Mouse (Mus musculus) neutrophil, adult 83 days (primary cell): ENCODE results near the gene Vmn2r63. TPM values are rescaled to one million over a fixed set of nuclear protein-coding genes. Genes with fewer than 3 reads are reported as not detected.

Experiments
- total RNA-seq, 2 experiments: library from RNA; stranded (reverse); gene quantifications; one replicate each; pipeline ENCODE4 v1.2.4; 2023

The Vmn2r63 gene
- total RNA-seq: not detected

GRCm38 (mm10) chr7:42933722-42934121 is at the start of gene Vmn2r63:
TSS of gene Vmn2r63 (minus strand) at chr7:42933822.

GRCm38 (mm10) chr7:42866801-42867458 is 66.7 kb downstream of the Vmn2r63 start, which contains the start of gene Gm2381:
TSS of gene Gm2381 (minus strand) at chr7:42867234.

Other genes starting within 250 kb of the Vmn2r63 start
- gene Zfp975, start 241.1 kb downstream of the Vmn2r63 start, total RNA-seq: 1 to 10 TPM; 1.1 to 1.6 TPM
- gene Gm17067, start 206.8 kb downstream of the Vmn2r63 start, total RNA-seq: not detected
- gene Vmn2r62, start 140.3 kb downstream of the Vmn2r63 start, total RNA-seq: not detected
- not detected for gene Gm2381, start 66.6 kb downstream of the Vmn2r63 start, total RNA-seq
- not detected for gene Gm9268, start 84.9 kb upstream of the Vmn2r63 start, total RNA-seq
- not detected for gene Zfp936, start 180.4 kb upstream of the Vmn2r63 start, total RNA-seq